Mouse (Mus musculus) hindbrain, embryonic 13.5 days (tissue): ENCODE measurements around the gene Ihh. TPM values are rescaled to one million over a fixed set of nuclear protein-coding genes. Genes with fewer than 3 reads are reported as not detected.

Source experiments
- ATAC-seq: fragments of 200-750 bp; cut with Nextera tagmentation; 2 replicates; pipeline ENCODE4 v1.8.0; 2017; ENCODE audit warnings: moderate TSS enrichment; ENCODE audit not compliant: low FRiP score
- H3K27ac ChIP-seq: fragments of 300-500 bp; sonication (generic); 2 replicates; pipeline ENCODE4 v1.5.1; 2015; ENCODE audit warnings: inconsistent platforms, mild to moderate bottlenecking, moderate library complexity
- H3K27me3 ChIP-seq: fragments of 300-500 bp; sonication (generic); 2 replicates; pipeline ENCODE4 v1.6.1; 2015; ENCODE audit warnings: mild to moderate bottlenecking, inconsistent platforms
- H3K36me3 ChIP-seq: fragments of 300-500 bp; sonication (generic); 2 replicates; pipeline ENCODE4 v1.6.1; 2015; ENCODE audit warnings: mild to moderate bottlenecking, inconsistent platforms
- H3K4me1 ChIP-seq: fragments of 300-500 bp; sonication (generic); replicated peaks from 2 replicates; pipeline ENCODE4 v1.6.1; 2015; ENCODE audit warnings: inconsistent platforms
- H3K4me2 ChIP-seq: fragments of 300-500 bp; sonication (generic); 2 replicates; pipeline ENCODE4 v1.6.1; 2015; ENCODE audit warnings: inconsistent platforms, mild to moderate bottlenecking, moderate library complexity
- H3K4me3 ChIP-seq: fragments of 300-500 bp; sonication (generic); 2 replicates; pipeline ENCODE4 v1.5.1; 2015; ENCODE audit warnings: mild to moderate bottlenecking, inconsistent platforms
- H3K9ac ChIP-seq: fragments of 300-500 bp; sonication (generic); 2 replicates; pipeline ENCODE4 v1.6.1; 2015; ENCODE audit warnings: mild to moderate bottlenecking, inconsistent platforms
- H3K9me3 ChIP-seq: fragments of 300-500 bp; sonication (generic); 2 replicates; pipeline ENCODE4 v1.6.1; 2016; ENCODE audit warnings: inconsistent platforms
- WGBS: fragments of 180-500 bp; shearing (Covaris S2); methylation state at CpG from one replicate; pipeline ENCODE4 v1.1.7; 2015; 5-methylcytosine and 5-hydroxymethylcytosine counted together
- polyA plus RNA-seq: library from polyadenylated mRNA; unstranded; fragments of >200 nt; fragmentation: Nextera tagmentation; extraction: Ambion mirVana; gene quantifications from 2 replicates; pipeline ENCODE4 v1.2.1, GENCODE M21; 2015

Gene Ihh
- polyA plus RNA-seq, 1 experiment from 2014 or later: 0.14 TPM

DNA sequence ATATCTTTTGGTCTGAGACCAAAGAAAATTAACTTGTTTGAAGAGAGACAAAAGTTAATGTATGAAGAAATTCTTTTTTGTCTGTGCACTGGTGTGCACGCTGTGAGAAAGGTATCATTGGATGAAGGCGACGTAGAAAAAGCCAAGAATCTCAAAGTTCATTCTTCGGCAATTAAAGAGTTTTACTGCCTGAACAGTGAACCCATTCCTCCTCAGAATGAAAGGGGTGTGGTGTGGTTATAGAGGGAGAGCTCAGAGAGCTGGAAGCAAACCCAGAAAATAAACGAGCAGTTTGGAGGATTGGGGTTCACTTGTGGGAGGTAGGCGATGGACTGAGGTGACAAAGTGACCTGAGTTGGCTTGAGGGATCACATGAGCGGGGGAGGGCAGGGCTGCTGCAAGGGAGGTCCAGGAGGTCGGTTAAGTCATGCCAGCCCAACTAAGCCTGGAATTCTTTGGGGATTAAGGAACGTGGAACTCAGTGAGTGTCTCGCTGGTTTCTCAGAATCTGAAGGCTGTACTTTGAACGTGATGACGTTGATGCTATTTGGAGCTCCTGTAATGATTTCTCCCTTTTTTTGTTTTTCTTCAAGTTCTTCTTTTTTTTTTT is 15.1 kb downstream of the Ihh start:
- H3K27me3 ChIP-seq: peaks cover 62% of the 10 kb centered on the region

DNA sequence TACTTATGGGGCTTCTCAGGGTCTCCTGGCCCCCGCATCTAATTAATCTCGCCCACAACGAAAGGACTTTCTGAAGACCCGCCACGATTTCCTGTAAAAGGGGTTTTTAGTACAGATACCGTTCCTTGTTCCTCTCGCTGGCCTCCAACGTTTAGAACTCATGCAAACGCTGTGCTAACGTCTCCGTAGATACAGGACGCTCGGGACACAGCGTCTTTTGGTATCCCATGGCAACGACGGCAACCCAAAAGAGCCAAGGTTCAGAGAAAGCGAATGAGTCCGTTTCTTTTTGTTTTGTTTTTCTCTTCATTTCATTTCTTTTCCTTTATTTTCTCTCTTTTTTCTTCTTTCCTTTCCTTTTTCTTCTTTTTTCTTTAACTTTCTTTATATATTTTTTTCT is 16.1 kb downstream of the Ihh start, which contains the start of gene Cfap65:
Gene Cfap65 (minus strand): TSS at position 198 of the 400 bp plus-strand sequence.
- Histone ChIP-seq H3K27ac (no peak within 1 kb of the TSS), H3K27me3 (peaks cover 62% of the 10 kb centered on the region), H3K9ac (peak within 1 kb of the TSS; percentile 56; the same call in 1 of the 2 replicates), H3K4me3 (peak within 1 kb of the TSS; percentile 37), H3K4me2 (peak within 1 kb of the TSS; percentile 59), H3K9me3 (no peaks in the 10 kb centered on the region), H3K36me3 (no peaks in the 10 kb centered on the region), H3K4me1 (no peaks in the 10 kb centered on the region)
- 1% methylated on average over 18 of the region's 18 CpGs for WGBS
- ATAC-seq: no peak

More for the DNA sequence above, 15.1 kb downstream of the Ihh start:
- no peak for ATAC-seq
- no peaks in the 10 kb centered on the region for H3K4me1 ChIP-seq
- no peak overlapping the region for H3K4me3 ChIP-seq
- H3K36me3 ChIP-seq: no peaks in the 10 kb centered on the region
- H3K9me3 ChIP-seq: no peaks in the 10 kb centered on the region
- no peak overlapping the region for H3K27ac ChIP-seq
- WGBS: 50% methylated on average over 12 of the region's 12 CpGs
- no peak overlapping the region for H3K9ac ChIP-seq
- no peak overlapping the region for H3K4me2 ChIP-seq

DNA sequence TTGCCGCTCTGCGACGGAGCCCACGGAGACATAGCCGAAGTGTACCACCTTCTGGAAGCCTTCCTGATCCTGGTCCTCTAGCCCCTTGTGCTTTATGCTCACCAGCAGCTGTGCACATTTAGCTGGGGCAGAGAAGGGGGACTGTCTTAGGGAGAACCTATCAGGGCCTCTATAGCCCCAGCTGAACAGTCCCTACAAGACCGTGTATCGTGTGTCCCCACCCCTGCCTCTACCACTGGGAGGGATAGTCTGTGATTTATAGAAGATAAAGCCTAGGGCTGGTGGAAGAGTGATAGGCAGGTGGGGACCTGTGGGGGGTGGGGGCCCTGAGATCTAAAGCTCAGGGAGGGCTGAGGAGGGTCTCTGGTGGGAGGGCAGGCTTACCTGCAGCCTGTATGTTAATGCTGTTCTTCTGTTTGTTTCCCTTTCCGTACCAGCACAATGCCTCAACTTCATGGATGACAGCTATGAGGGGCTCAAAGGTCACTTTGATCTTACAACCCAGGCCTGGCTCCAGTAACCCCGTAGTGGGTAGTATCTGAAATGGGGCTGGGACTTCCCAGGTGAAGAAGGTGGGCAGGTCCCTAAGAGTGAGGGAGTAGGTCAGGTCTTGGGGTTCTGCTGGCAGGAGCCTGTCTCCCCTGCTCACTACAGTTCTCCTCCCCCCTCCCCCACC is 23.7 kb downstream of the Ihh start:
- H3K9ac ChIP-seq: no peak overlapping the region
- H3K36me3 ChIP-seq: no peaks in the 10 kb centered on the region
- H3K4me3 ChIP-seq: no peak overlapping the region
- no peak overlapping the region for H3K27ac ChIP-seq
- H3K9me3 ChIP-seq: no peaks in the 10 kb centered on the region
- no peak overlapping the region for H3K4me2 ChIP-seq
- no peak for ATAC-seq
- H3K27me3 ChIP-seq: peaks cover 59% of the 10 kb centered on the region
- WGBS: 82% methylated on average over 9 of the region's 9 CpGs
- H3K4me1 ChIP-seq: no peaks in the 10 kb centered on the region

DNA sequence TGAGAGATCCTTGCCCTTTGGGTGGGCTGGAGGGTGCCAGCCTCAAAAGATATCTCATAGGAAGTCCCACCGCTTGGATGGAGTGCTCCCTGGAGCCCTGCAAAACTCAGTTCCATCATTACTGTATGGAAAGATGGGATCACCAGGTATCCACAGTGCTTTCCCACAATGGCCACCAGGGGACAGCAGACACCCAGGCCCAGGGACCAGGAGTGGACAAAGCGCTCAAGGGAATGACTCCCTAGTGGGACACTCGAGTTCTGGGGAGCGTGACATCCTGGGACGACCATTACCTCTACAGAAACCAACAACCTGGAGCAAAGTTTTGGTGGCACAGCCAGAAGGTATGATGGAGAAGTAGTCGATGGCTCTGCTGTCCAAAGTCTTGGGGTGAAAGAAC is 24.8 kb downstream of the Ihh start:
- WGBS: 32% methylated on average over 6 of the region's 6 CpGs
- ATAC-seq: no peak
- H3K9me3 ChIP-seq: no peaks in the 10 kb centered on the region
- no peak overlapping the region for H3K9ac ChIP-seq
- H3K36me3 ChIP-seq: no peaks in the 10 kb centered on the region
- H3K4me1 ChIP-seq: no peaks in the 10 kb centered on the region
- H3K4me2 ChIP-seq: no peak overlapping the region
- H3K4me3 ChIP-seq: no peak overlapping the region
- H3K27me3 ChIP-seq: peaks cover 51% of the 10 kb centered on the region
- no peak overlapping the region for H3K27ac ChIP-seq

DNA sequence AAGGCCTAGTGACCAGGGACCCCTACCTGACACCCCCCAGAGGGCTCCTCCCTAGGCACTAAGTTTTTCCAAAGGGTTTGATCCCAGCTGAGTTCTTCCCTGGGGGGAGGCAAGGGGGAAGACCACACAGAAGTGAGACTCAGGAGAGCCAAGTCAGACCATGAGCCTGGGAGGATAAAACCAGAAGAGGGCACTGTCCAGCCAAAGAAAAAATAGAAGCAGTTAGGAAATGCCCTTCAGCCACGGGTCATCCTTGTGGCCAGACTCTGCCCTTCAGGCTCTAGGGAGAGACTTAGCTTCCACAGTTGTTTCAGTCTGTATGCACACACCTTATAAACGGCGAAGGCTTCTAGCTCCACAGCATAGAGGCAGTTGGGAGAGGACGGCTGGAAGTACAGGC is 27.0 kb downstream of the Ihh start:
- no peak for ATAC-seq

DNA sequence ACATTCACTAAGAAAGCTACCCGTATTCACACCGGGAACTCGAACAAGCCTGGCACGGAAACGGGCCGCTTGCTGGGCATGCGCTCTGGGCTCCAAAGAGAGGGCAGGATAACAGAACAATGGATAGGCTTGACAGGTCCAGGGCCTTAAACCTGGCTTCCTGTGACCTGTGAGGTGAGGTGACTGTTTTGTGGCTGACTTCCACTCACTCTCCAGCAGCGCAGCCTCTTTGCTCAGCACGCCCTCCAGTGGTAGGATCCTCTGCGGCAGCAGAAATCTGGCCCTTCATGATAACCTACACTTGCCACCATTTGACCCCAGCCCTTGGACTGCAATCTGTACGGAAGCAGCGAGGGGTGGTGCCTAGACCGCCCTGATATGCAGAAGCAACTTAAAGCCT is 35.8 kb downstream of the Ihh start:
- Histone ChIP-seq H3K4me2 (no peak overlapping the region), H3K27ac (no peak overlapping the region), H3K4me3 (no peak overlapping the region), H3K4me1 (no peaks in the 10 kb centered on the region), H3K27me3 (peaks cover 38% of the 10 kb centered on the region), H3K36me3 (no peaks in the 10 kb centered on the region), H3K9me3 (no peaks in the 10 kb centered on the region), H3K9ac (no peak overlapping the region)
- ATAC-seq: no peak
- 30% methylated on average over 13 of the region's 13 CpGs for WGBS

More for the DNA sequence above, 27.0 kb downstream of the Ihh start:
- 67% methylated on average over 4 of the region's 4 CpGs for WGBS
- Histone ChIP-seq H3K27ac (no peak overlapping the region), H3K9ac (no peak overlapping the region), H3K9me3 (no peaks in the 10 kb centered on the region), H3K4me3 (no peak overlapping the region), H3K4me2 (no peak overlapping the region), H3K4me1 (no peaks in the 10 kb centered on the region), H3K36me3 (no peaks in the 10 kb centered on the region), H3K27me3 (peaks cover 39% of the 10 kb centered on the region)

DNA sequence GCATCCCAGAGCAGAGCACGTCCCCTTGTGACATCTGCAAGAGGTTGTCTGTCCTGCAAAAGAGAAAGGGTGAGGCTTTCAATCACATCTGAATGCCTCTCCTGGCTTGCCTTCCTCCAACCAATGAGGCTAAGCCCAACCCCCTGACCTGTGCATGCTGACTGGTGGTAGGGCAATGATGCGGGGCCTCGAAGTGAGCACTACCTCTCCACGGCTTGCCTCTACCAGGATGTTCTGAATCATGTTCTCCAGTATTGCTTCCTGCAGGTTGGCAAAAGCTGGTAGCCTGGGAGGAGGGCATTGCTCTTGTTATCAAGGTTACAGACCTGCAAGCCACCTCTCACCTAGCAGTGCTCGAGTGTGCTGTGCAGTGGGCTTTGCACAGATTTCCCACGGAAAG is 49.3 kb downstream of the Ihh start:
- no peak overlapping the region for H3K4me3 ChIP-seq
- peaks cover 89% of the 10 kb centered on the region for H3K27me3 ChIP-seq
- ATAC-seq: no peak
- H3K4me1 ChIP-seq: peaks cover 26% of the 10 kb centered on the region
- 25% methylated on average over 6 of the region's 6 CpGs for WGBS
- no peak overlapping the region for H3K4me2 ChIP-seq
- no peaks in the 10 kb centered on the region for H3K9me3 ChIP-seq
- H3K36me3 ChIP-seq: no peaks in the 10 kb centered on the region
- H3K27ac ChIP-seq: no peak overlapping the region
- no peak overlapping the region for H3K9ac ChIP-seq

DNA sequence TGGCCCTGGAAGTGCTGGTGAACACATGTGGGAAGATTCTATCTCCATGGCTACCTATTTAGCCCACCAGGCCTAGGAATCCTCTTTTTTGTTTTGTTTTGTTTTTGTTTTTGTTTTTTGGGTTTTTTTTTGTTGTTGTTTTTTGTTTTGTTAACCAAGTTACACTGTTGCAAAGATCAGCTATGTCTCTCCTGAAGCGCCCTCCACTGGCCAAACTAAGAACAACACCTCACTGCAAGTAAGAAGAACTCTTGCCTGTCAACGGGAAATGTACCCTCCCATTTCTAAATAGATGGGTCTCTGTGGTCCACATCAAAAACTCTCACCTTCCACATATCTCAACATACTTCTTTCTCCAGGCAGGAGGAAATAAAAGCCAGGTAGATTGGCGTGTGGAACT is 49.8 kb downstream of the Ihh start:
- no peaks in the 10 kb centered on the region for H3K36me3 ChIP-seq
- peaks cover 26% of the 10 kb centered on the region for H3K4me1 ChIP-seq
- H3K4me2 ChIP-seq: no peak overlapping the region
- H3K9ac ChIP-seq: no peak overlapping the region
- no peak overlapping the region for H3K27ac ChIP-seq
- no peaks in the 10 kb centered on the region for H3K9me3 ChIP-seq
- WGBS: 2% methylated on average over 3 of the region's 3 CpGs
- no peak for ATAC-seq
- H3K27me3 ChIP-seq: peaks cover 92% of the 10 kb centered on the region
- H3K4me3 ChIP-seq: no peak overlapping the region

DNA sequence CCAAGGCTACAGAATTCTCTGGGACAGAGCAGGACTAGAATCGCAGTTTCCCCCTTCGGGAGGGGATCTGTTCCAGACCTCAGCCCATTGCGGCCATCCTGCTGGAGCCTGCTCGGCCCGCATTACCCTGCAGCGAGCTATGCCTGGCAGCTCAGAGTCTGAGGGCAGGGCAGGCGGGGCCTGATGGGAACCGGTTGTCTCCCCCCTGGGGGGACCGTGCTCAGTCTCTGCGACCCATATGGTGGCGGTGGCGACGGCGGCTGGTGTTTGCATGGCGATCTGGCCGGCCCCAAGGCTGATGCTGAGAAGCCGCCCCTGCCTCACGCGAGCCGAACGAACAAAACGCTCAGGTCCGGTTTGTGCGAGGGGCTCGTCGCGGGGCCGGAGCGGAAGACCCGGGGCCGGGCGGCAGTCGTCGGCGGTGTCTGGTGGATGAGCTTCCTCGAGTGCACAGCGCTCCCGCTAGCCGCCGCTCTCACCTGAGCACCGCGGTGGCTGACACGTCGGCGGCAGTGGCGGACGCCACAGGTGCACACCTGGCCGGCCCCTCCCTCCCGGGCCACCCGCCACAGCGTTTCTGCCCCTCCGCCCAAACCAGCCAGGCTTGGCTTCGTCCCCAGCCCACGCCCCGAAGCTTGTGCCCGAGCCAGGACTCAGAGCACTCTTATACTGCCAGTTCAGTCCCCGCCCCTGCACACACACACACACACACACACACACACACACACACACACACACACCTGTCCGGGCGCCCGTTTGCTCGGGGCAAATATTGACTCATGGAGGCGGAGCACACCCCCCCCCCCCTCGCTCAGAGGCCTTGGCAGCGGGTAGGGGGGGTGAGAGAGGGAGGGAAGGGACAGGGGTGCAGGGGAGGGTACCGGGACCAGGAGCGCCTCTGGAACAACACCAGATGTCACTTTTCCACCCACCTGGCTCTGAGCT is 50.9 kb downstream of the Ihh start:
- no peaks in the 10 kb centered on the region for H3K36me3 ChIP-seq
- H3K9ac ChIP-seq: peak overlapping the region; percentile 68
- no peaks in the 10 kb centered on the region for H3K9me3 ChIP-seq
- WGBS: under 1% methylated on average over 53 of the region's 66 CpGs
- H3K4me3 ChIP-seq: peak overlapping the region; percentile 39
- ATAC-seq: no peak
- peaks cover 100% of the 10 kb centered on the region for H3K27me3 ChIP-seq
- peaks cover 29% of the 10 kb centered on the region for H3K4me1 ChIP-seq
- peak overlapping the region; percentile 62 for H3K4me2 ChIP-seq
- H3K27ac ChIP-seq: no peak overlapping the region

DNA sequence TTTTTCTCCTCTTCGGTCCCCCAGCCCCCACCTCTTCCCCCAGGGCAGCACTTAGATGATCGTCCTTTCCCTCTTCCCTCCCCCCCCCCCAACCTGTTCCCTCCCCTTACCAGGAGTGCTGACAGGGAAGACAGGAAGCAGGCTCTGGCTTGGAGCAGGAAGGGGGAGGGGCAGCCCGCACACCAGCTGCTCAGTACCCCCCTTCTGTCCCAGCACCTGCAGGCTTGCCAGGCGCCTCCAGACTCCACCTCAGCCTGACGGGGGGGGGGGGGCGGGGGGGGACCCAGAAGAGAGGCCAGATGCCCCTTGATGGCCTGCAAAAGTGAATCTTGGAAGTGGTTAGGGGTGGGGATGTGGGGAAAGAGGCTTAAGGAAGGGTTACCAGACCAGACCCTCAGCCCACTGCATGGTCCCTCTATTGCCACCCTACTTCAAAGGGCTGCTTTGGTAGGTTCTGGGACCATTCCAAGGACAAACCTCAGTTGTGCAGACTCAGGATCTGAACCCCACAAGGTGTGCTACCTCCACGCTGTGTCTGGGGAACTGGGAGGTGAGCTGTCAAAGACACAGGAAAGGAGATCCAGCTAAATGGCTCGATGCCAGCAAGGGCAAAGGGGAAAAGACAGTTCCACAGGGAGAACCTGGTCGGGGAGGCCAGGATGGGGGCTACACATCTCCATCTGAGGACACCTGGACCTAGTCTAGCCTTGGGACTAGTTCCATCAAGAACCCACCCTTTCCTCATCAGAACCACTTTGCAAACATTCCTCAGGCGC is 52.6 kb downstream of the Ihh start:
- H3K9me3 ChIP-seq: no peaks in the 10 kb centered on the region
- no peak overlapping the region for H3K4me2 ChIP-seq
- peaks cover 97% of the 10 kb centered on the region for H3K27me3 ChIP-seq
- no peaks in the 10 kb centered on the region for H3K36me3 ChIP-seq
- H3K9ac ChIP-seq: no peak overlapping the region
- H3K4me1 ChIP-seq: peaks cover 29% of the 10 kb centered on the region
- no peak overlapping the region for H3K4me3 ChIP-seq
- no peak overlapping the region for H3K27ac ChIP-seq
- 8% methylated on average over 7 of the region's 10 CpGs for WGBS
- ATAC-seq: no peak

DNA sequence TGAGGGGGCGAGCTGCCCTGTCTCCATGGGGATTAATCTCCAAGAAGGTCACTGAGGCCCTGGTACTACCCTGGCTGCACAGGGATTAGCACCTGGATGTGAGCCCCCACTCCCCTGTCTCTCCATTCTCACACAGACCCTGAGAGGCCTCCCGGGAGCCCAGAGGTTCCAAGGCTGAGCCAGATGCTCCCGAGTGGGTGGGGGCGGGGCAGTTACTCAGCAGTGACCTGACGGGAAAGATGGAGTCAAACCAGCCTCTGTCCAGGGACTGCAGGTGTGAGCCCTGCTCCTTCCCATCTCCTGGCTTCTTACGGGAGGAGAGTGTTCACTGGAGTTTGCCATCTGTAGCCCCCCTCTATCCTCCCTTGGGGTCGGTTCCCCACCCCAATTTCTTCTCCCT is 53.5 kb downstream of the Ihh start:
- Histone ChIP-seq H3K27ac (no peak overlapping the region), H3K36me3 (no peaks in the 10 kb centered on the region), H3K9me3 (no peaks in the 10 kb centered on the region), H3K4me2 (no peak overlapping the region), H3K9ac (0 out of 2 replicates have a peak overlapping the region, but pooled peaks have one; percentile 39), H3K4me1 (peaks cover 33% of the 10 kb centered on the region), H3K27me3 (peaks cover 97% of the 10 kb centered on the region), H3K4me3 (no peak overlapping the region)
- WGBS: 4% methylated on average over 7 of the region's 7 CpGs
- no peak for ATAC-seq
